Mouse (Mus musculus) G1E (cell line): ENCODE results near the gene Ubxn10.

Experiments used
- CTCF ChIP-seq: IDR thresholded peaks from 2 replicates; pipeline ENCODE4 v1.5.1; 2012; ENCODE audit warnings: low read depth, low read length, inconsistent platforms, mixed read lengths
- GATA2 ChIP-seq: IDR thresholded peaks from 2 replicates; pipeline ENCODE4 v1.6.1; 2012; ENCODE audit warnings: low read depth, low read length, inconsistent platforms, borderline replicate concordance
- TAL1 ChIP-seq: conservative IDR thresholded peaks from 2 replicates; pipeline ENCODE4 v1.6.1; 2012; ENCODE audit warnings: low read depth, low read length, inconsistent platforms, mixed read lengths

DNA sequence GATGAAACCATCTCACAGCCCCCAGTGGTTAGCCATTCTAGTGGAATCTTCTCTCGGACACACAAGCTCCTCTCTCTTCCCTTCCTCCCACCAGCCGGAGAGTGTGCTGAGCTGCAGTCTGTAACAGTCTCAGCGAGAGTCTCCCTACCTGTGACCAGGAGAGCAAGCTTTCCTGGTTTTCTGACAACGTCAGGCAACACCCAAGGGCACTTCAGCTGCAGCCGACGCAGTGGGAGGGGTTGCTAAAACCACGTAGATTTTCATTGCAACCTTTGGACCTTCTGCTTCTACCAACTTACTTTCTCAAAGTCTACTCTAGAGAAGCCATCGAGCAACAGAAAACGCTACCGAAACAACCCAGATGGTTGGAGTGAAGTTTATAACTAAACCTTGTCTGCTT is 35.0 kb upstream of the Ubxn10 start:
- no peak for TF ChIP-seq CTCF
- no peak for TF ChIP-seq TAL1
- TF ChIP-seq GATA2: no peak
